Mouse (Mus musculus) left cerebral cortex, adult 8-10 months (tissue): ENCODE data around the gene Sohlh1. TPM values are rescaled to one million over a fixed set of nuclear protein-coding genes. Genes with fewer than 3 reads are reported as not detected.
A peak's percentile ranks its signal among the peaks of the same experiment; 100 is the strongest.
"Not testable (repeated sequence)": the region's sequence is repeated elsewhere in the genome, so short reads cannot be mapped to it uniquely, and the experiment has no call there.

Experiments
- DNase-seq, 2 experiments: peaks; one replicate each; pipeline ENCODE4 v3.0.0; 2022; ENCODE audit warnings: low spot score in 2 of 2
- total RNA-seq, 4 experiments: library from RNA; stranded (reverse); gene quantifications; 2 replicates each; pipeline ENCODE4 v1.2.4; 2022

Gene Sohlh1
- total RNA-seq, 4 experiments from 2014 or later: not detected

DNA sequence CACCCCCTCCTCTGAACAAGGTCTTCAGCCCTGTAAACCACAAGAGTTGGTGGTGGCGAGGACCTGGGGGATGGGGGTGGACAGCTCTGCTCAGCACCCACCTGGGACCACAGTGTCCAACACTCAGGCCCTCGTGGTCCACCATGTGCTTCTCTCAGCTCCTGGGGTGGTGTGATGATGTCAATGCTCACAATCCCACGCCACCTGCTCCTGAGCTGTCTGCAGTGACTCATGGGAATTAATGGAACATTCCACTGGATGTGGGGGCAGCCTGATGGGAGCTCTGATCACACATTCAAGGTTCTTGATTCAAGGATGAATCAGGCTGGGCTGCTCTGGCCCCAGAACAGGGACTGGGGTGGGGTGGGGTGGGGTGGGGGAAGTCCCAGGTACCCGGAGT lies 4.9 kb downstream of the Sohlh1 start:
- DNase-seq: peak in 1 of 2 experiments; percentile 52

DNA sequence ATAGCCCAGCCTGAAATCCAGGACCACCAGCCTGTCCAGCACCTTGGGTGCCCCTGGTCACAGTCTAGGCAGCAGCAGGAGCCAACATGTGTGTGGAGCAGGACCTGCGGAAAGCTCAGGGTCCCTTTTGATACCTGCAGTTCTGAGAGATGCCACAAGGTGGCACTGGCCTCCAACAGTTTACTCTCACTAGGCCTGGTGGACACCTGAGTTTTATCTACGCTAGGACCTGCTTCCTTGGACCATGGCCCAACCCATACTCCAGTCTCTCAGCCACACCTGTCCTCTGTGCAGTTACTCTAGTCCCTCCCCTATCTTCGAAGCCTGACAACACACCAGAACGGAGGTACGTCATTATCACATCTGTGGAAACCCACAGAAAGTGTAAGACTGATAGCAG lies 10.8 kb downstream of the Sohlh1 start:
- DNase-seq: peak; percentile 47 to 76

DNA sequence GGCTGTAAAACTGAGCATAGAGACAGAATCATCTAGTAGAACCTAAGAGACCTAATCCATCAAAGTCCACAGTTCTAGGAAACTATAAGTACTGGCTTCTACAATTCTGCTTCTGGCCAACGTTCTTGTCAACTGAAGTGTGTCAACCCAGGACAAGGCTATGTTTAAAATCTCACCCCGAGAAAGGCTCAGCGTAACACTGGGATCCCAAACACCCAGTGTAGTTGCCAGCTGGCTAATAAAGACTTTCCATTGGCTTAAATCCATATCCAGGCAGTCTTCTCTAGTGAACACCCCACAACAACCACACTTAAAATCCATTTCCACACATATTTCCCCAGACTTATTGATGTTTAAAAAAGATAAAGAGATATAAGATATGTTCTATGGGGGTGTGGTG lies 16.3 kb downstream of the Sohlh1 start:
- DNase-seq: no peak

DNA sequence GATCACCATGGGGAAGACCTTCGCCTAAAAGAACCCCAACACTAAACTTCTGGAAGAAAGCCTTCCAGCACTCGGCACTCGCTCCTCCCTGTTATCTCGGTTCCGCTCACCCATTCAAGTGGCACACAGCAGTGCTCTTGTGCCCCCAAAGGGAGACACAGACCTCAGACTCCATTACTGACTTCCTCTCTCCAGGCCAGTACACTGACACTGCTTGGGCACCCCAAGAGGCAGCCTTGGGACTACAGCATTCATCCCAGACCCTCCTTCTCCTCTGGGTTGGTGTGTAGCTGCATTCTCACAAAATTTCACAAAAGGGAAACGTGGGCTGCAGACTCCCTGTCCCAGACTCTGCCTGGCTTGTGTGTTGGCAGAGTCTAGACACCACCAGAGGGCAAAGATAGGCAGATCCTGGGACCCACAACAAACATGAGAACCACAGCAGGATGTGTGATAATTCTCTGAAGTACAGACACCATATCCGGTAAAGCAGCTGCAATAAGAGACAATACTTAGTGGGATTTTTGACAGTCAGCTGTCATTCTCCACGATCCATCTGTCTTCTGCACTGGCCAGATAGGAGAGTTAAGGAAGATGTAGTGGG lies 18.6 kb downstream of the Sohlh1 start:
- DNase-seq: no peak

DNA sequence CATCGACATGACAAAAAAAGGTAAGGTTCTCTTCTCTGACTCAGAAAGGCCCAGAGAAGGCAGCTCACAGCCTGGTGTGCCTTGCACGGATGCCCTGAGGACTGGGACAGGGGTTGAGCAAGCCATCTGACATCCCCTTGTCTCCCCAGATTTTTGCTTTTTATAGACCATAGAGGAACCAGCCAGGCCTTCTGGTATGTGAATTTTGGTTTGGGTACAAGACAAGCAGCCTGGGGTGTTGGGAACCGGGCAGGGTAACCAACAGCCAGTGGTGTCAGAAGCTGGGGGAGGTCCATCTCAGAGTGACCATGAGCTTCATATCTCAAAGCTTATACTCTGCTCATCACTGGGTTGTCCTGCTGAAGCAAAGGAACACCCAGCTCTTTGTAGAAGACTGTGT lies 22.3 kb downstream of the Sohlh1 start:
- no peak for DNase-seq

DNA sequence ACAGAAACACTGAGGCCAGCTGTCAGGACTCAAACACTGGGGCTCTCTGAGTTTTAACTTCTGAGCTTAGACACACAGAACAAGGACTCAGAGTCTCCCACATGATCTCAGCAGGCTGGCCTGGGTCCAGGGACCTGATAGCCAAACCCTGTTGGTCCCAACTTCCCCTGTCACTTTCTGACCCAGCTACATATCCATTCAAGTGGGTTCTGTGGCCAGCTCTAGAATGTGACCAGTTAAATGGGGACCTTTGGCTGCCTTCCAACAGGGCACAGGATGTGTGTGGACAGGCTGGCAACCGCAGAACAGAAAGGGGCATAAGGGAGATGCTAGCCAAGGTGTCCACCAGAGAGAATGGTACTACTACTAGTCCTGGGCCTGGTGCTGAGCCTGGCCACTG lies 24.2 kb downstream of the Sohlh1 start, which contains the start of gene Lcn9:
TSS of gene Lcn9 (plus strand) at position 348 of the 400 bp plus-strand sequence.
- DNase-seq: peak in 1 of 2 experiments; percentile 38

DNA sequence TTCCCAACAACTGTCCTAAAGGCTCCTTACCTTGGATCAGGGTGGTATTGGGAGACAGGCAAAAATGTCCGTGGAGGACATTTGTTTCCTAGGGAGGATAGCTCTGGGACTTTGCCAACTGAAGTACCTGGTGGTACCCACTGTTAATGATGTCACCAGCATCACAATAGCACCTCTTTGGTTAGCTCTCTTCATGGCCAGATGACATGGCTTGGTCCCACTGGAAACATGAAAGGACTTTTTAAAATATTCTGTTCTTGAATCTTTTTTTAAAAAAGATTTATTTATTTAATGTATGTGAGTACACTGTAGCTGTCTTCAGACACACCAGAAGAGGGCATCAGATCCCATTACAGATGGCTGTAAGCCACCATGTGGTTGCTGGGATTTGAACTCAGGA lies 31.3 kb downstream of the Sohlh1 start, which contains the start of gene Glt6d1:
TSS of gene Glt6d1 (minus strand) at position 101 of the 400 bp plus-strand sequence.
- DNase-seq: not testable (repeated sequence)

DNA sequence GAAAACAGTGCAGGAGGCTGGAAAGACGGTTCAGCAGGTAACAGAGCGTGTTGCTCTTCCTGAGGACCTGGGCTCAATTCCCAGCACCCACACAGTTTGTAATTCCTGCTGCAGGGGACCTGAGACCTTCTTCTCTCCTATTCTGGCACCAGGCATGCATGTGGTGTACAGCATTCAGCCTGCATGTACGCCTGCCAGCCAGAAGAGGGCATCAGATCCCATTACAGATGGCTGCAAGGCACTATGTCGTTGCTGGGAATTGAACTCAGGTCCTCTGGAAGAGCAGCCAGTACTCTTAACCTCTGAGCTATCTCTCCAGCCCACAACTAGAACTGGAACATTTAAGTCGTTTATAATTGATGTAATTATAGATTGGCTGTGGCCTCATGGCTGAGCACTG lies 33.7 kb downstream of the Sohlh1 start:
- DNase-seq: no peak

DNA sequence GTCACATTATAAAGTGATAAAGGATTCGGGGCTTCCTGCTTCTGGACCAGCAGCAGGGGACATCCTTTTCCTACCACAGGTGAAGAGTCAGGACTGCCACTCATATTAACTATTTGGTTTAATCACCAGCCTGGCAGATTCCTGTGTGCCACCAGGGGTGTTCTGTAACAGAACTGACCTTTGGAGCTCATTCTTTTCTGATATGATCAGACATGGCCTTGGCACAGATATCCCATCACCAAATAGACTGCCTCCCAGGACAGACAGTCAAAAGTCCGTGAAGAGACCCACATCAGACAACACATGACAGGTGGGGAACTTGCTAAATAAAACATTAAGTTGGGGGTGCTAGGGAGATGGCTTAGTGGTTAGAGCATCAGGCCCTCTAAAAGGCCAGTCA lies 35.3 kb downstream of the Sohlh1 start:
- no peak for DNase-seq

DNA sequence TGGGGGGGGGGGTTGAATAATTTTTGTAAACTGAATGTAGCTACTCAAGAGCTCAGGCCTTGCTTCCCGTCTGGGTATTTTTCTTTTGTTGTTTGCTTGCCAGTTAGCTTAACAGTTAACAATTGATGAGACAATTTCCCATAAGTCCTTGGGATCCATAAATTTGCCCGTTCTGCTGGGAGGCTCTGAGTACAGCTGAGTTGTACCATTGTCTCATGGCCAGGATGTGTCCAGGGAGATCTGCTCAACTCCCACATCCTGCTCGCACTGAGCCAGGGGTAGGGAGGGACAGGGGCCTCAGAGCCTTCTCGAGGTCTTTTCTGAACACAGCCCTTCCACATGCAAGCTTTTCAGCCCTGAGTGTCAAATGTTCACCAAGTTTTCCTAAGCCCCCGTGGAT lies 49.0 kb downstream of the Sohlh1 start:
- no peak for DNase-seq

DNA sequence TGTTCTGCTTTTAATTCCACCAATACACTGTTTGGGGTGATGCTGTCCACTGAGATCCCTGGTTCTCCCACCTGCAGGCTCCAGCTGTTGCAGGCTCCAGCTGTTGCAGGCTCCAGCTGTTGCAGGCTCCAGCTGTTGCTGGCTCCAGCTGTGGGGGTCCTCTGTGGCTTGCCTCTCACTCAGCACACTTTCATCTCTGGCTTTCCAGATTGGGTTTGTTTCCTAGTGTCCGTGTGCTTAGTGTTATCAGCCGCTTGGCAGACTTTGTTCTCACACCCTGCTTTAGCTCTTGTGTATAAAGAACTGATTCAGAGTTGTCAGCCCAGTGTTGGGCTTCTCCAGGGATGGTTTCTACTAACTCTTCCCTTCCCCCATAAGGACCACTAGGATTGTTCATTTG lies 49.4 kb downstream of the Sohlh1 start:
- no peak for DNase-seq

Other genes with a start within 250 kb of the Sohlh1 start
- 100 to 1,000 TPM; 135 to 160 (median 145) TPM for gene Rabl6, start 238.7 kb downstream of the Sohlh1 start, total RNA-seq
- gene Ccdc183, start 229.6 kb downstream of the Sohlh1 start, total RNA-seq: not detected
- gene Tmem141, start 225.2 kb downstream of the Sohlh1 start, total RNA-seq: 10 to 100 TPM; 21.0 to 30.4 (median 22.8) TPM
- gene Fcna, start 219.2 kb downstream of the Sohlh1 start, total RNA-seq: 1 to 10 TPM in 2 of 4 experiments, under 1 TPM in 2; 0.46 to 1.2 (median 0.80) TPM
- gene Lcn8, start 194.1 kb downstream of the Sohlh1 start, total RNA-seq: not detected
- not detected for gene Lcn5, start 189.3 kb downstream of the Sohlh1 start, total RNA-seq
- gene Lcn6, start 170.5 kb downstream of the Sohlh1 start, total RNA-seq: not detected
- gene Lcn10, start 164.5 kb downstream of the Sohlh1 start, total RNA-seq: not detected
- not detected for gene Obp2a, start 147.2 kb downstream of the Sohlh1 start, total RNA-seq
- gene Bmyc, start 140.5 kb downstream of the Sohlh1 start, total RNA-seq: 100 to 1,000 TPM in 2 of 4 experiments, 10 to 100 TPM in 2; 86.5 to 102 (median 95.1) TPM
- under 1 TPM in 2 of 4 experiments, not detected in 2; 0.72 to 0.74 TPM for gene Obp2b, start 110.2 kb downstream of the Sohlh1 start, total RNA-seq
- not detected for gene Lcn3, start 81.7 kb downstream of the Sohlh1 start, total RNA-seq
- gene Lcn11, start 70.2 kb downstream of the Sohlh1 start, total RNA-seq: not detected
- gene Gm13539, start 65.0 kb downstream of the Sohlh1 start, total RNA-seq: not detected
- gene Glt6d1, start 31.4 kb downstream of the Sohlh1 start, total RNA-seq: not detected
- not detected for gene Lcn9, start 24.1 kb downstream of the Sohlh1 start, total RNA-seq
- gene Kcnt1, start 16.5 kb upstream of the Sohlh1 start, total RNA-seq: 100 to 1,000 TPM; 132 to 138 (median 136) TPM
- gene Camsap1, start 136.0 kb upstream of the Sohlh1 start, total RNA-seq: 100 to 1,000 TPM; 128 to 175 (median 144) TPM
- gene Ubac1, start 174.5 kb upstream of the Sohlh1 start, total RNA-seq: 10 to 100 TPM; 46.1 to 64.4 (median 55.4) TPM